Mouse (Mus musculus): Measurements from ENCODE around the gene Gse1.

Gse1 gene

GRCm38 (mm10) chr8:120294982-120295870 lies 67.0 kb downstream of the Gse1 start:
- DNase-seq (ENCODE audit: extremely low read depth, insufficient read length, low spot score), result no peak

DNA sequence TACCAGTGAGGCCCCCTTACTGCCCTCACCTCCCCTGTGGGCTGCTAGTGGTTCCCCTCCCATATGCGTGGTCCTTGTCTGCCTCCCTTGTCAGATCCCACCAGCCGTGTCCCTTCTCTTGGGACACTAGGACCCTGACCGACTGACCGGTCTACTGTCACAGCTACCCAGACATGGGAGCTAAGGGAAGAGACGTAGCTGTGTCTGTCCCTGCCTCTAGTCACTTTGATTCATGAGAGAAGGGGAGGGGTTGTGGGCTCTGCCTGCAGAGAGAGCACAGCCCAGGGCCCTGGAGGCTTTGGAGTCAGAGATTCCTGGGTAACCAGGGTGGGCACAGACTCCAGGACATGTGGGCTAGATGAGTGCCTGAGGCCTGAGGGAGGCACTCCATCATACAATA lies 68.7 kb downstream of the Gse1 start:
- DNase-seq (ENCODE audit: extremely low read depth, insufficient read length, low spot score), result no peak

- no peak for DNase-seq (ENCODE audit: extremely low read depth, insufficient read length, low spot score)
These were observed 70.6 kb downstream of the Gse1 start for GRCm38 (mm10) chr8:120298601-120299532.

- DNase-seq (ENCODE audit: extremely low read depth, insufficient read length, low spot score), result no peak
These were observed 72.4 kb downstream of the Gse1 start for GRCm38 (mm10) chr8:120300601-120301141.

DNA sequence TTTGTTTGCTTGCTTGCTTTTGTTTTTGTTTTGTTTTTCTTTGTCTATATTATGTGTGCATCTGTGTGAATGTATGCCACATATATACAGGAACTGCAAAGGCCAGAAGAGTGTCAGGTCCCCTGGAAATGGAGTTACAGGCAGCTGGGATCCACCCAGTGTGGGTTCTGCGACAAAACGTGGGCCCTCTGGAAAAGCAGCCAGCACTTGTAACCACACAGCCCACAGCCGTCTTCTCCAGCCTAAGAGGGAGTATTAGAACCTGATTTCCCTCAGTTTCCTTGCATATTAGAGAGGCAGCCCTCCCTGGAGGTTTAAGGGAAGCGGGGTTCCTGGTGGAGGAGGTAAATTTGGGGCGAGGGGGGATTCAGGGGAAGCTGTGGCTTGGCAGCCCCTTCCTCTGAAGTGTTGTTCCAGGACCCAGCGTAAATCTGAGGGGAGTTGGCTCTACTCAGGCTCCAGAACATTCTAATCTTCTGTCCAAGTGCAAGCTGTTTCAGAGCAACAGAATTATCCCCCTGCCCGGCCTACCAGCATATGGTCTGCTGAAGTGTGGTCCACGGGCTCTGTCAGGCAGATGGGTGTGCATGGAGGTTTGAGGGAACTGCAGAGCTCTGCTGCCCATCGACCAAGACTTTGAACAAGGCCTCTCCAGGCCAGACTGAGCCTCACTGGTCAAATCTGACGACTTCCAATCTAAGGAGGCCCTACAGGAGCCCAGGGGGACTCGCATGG lies 74.9 kb downstream of the Gse1 start:
- no peak for DNase-seq (ENCODE audit: extremely low read depth, insufficient read length, low spot score)

DNA sequence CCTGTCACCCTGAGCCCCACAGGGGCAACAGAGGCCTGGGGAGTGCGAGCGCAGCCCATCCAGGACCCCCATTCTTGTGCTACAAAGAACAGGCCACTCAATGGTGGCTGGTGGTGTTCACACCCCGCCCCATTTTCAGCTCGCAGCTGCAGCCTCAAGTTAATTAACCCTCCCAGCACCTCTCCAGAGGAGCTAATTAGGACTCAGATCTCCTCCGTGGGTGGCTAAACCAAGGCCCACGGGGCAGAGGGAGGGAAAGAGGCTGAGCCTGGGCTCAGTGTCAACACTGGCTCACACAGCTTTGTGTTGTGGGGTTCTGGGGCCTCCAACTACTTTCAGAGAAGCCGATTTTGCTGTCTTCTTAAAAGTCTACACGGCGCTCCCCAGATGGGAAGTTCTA lies 75.8 kb downstream of the Gse1 start:
- no peak for DNase-seq (ENCODE audit: extremely low read depth, insufficient read length, low spot score)

GRCm38 (mm10) chr8:120305800-120306385 lies 77.6 kb downstream of the Gse1 start:
- DNase-seq (ENCODE audit: extremely low read depth, insufficient read length, low spot score), result no peak

DNA sequence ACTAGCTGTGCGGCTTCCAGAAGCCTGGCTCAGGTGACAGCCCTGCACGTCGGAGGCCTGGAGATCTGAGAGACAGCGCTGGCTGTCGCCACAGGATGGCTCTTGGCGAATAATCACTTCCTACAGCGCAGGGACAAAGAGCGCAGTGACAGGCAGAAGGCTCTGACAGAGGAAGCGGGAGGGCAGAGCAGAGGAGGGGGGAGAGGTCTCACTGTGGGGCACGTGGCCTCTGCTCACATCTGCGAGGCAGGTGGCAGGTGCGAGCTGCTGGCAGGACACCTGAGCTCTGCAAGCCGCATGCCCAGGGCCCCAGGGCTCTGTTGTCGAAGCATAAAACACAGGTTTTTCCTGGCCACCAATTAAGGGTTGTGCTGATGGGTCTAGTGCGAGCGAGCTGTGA lies 78.8 kb downstream of the Gse1 start:
- DNase-seq (ENCODE audit: extremely low read depth, insufficient read length, low spot score), result no peak

- DNase-seq (ENCODE audit: extremely low read depth, insufficient read length, low spot score), result no peak
These were observed 79.3 kb downstream of the Gse1 start for GRCm38 (mm10) chr8:120307528-120307927.

DNA sequence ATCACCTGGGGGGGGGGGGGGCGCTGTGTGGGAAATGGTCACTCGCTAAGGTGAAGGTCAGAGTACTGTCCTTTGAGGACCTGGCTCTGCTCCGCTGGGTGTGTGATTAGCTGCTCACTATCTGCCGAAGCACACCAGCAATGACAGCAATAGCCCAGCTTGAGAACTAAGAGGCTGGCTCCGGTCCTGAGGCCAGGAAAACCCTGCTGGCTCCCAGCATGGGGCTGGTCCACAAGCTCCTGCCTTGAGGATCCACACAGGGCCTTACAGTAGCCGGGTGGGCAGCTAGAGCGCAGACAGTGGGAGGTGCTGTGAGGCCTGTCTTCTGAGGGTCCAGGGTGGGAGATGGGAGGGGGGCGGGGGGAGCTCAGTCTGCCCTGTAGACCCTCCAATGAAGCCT lies 79.9 kb downstream of the Gse1 start:
- DNase-seq (ENCODE audit: extremely low read depth, insufficient read length, low spot score), result no peak

DNA sequence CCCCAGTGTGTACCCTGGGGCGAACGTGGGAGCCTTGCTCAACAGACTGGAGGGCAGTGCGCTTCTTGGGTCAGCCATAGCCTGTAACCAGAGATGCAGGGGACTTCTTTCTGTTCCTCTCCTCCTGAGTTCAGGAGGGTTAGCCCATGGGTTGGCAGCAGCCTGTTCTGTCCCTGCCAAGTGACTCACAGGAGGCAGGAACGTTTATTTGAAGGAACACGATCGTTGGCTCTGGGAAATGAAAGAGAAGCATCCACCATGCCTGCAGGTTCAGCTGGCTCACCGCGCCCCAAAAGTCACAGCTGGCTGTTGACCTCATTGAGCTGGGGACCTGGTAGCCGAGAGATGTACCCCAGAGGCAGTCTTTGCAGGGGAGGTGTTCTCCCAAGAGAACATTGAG lies 80.3 kb downstream of the Gse1 start:
- DNase-seq (ENCODE audit: extremely low read depth, insufficient read length, low spot score), result peak; percentile 60

DNA sequence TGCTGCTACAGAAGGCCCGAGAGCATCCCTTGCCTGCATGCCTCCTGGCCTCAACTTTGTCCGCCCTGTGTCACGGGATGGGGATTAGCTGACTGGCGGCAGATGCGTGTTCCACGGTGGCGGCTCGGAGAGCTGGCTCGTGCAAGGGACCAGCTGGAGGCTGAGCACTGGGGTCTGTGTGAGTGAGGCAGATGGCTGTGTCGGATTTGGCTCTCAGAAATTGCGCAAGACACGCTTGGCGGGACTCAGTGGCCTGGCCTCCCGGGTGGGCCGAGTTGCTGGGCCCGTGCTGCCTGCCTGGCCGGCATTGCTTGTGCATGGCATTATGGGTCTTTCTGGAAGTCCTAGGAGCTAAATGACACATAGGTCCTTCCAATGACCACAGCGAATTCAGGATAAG lies 81.1 kb downstream of the Gse1 start:
- DNase-seq (ENCODE audit: extremely low read depth, insufficient read length, low spot score), result no peak

- DNase-seq (ENCODE audit: extremely low read depth, insufficient read length, low spot score), result no peak
These were observed 81.8 kb downstream of the Gse1 start for GRCm38 (mm10) chr8:120310063-120310462.

- DNase-seq (ENCODE audit: extremely low read depth, insufficient read length, low spot score), result no peak
These were observed 84.2 kb downstream of the Gse1 start for GRCm38 (mm10) chr8:120312452-120312851.

GRCm38 (mm10) chr8:120313674-120314073 lies 85.4 kb downstream of the Gse1 start:
- no peak for DNase-seq (ENCODE audit: extremely low read depth, insufficient read length, low spot score)

DNA sequence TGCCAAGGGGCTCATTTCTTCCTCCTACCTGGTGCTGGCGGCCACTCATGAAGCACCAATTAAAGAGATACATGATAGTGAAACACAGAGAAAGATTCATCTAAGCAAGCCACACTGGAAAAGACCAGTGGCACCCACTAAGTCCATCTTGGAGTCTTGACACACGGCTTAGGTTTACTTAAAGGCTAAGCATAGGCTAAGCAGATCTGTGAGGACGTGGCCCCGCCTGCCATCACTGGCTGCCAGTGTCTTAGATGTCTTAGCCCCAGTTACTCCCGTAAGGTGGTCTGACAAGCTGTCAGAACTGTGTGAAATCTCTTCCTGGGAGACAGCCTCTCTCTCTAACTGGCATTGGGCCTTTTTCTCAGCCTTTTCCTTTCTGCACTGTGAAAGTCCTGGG lies 86.7 kb downstream of the Gse1 start:
- DNase-seq (ENCODE audit: extremely low read depth, insufficient read length, low spot score), result no peak

DNA sequence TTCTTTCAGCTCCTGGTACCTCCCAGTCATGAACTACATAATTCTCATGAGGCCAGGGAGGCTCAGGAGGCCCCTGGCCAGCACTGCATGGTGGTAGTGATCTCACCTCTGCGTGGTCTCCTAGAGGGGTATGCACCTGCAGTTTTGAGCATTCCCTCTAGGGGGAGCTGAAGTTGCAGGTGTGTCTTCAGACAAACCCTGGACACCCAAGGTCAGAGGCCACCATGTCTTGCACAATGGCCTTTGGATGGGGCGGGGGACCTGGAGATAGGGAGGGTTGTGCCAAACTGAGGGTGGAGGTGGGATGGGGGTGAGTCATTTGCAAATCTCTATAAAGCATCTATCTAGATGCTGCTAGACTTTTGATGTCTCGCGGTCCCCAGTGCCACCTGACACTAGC lies 87.4 kb downstream of the Gse1 start:
- DNase-seq (ENCODE audit: extremely low read depth, insufficient read length, low spot score), result no peak

GRCm38 (mm10) chr8:120316707-120317106 lies 88.5 kb downstream of the Gse1 start:
- DNase-seq (ENCODE audit: extremely low read depth, insufficient read length, low spot score), result no peak

DNA sequence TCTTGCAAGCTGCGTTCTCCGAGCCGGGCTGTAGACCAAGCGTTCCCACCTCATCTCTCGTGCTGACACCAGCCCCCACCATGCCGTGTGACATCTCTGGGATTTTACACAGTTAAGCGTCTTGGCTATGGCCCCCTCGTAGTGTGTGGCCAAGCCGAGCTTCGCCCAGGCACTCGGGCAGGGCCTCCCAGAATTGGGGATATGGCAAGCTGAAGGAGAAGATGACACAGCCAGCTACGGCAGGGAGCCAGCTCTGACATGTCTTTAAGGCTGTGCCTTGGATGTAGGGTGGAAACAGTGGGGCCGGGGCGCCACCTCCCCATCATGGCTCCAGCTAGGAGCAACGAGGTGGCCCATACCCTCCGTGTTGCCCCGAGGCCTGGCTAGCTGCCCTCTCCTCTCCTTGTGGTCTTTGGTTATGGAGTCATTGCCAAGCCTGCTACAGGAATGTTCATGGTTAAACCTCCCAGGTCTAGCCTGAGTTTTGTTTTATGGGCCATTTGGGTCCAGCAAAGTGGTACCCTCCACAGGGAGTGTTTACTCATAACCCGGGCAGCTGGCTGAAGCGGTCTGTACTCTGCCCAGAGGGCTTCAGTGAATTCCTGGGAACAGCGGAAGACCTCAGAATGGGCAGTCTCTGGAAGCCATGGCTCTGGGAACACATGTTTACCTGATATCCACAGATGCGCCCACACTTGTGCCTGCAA lies 89.0 kb downstream of the Gse1 start:
- DNase-seq (ENCODE audit: extremely low read depth, insufficient read length, low spot score), result peak; percentile 89

Data from 3134 (cell line).